Mouse (Mus musculus): ENCODE data around the gene Fcgr3. TPM values are rescaled to one million over a fixed set of nuclear protein-coding genes. Genes with fewer than 3 reads are reported as not detected.
A peak's percentile ranks its signal among the peaks of the same experiment; 100 is the strongest.

Gene Fcgr3
- total RNA-seq, 2 experiments from 2014 or later = 100 to 110 TPM

DNA sequence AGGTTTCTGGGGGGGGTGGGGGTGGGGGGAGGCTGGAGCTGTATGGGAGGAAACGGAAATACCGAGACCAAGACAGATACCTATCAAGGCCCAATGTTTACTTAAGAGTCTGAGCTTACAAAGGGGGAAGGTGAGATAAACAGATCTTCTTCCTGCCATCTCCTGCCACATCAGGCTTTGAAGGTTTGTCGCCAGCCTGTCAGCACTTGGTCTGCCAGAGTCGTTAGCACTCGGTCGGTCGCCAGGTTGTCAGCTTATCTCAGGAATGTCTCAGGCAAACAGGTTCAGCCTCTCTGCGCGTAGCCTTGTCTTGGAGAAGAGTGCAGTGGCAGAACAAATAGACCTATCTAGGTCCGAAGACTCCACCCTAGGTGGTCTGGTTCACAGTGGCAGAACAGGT lies 4.3 kb downstream of the Fcgr3 start:
- ATAC-seq (replicated peaks; ENCODE audit: low FRiP score, poor library complexity, severe bottlenecking) = no peak

DNA sequence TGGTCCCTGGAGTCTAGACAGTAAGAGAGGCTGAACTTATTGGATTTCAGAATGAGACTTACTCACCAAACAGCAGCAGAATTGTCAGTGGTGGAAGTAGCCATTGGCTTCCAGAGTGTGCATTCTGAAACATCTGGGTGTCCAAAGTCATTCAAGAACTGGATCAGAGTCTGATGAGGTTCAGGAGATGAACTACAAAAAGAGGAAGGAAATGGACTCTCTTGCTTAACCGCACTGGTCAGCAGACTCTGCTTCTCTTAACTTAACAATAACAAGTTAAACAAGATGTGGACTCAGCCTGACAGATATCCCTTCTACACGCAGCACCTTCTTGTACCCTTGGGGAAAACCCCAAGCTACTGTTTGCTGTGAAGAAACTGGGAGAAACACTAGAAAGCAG lies 5.5 kb downstream of the Fcgr3 start:
- no peak for ATAC-seq (replicated peaks; ENCODE audit: low FRiP score, poor library complexity, severe bottlenecking)

DNA sequence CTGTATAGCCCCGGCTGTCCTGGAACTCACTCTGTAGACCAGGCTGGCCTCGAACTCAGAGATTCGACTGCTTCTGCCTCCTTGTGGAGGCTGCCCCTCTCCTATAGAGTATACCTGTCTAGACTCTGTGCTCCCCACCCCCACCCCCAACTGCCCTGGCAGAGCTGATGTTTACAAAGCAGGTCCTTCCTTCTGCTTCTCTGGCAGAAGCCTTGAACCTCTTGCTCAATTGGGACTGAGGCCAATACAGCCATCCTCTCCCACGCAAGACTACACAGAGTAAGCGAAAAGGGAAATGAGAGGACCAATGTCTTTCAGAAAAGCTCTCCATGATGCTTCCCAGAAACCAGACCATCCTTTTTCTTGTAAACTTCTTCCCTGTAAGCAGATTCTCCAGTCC lies 7.5 kb downstream of the Fcgr3 start:
- no peak for ATAC-seq (replicated peaks; ENCODE audit: low FRiP score, poor library complexity, severe bottlenecking)

DNA sequence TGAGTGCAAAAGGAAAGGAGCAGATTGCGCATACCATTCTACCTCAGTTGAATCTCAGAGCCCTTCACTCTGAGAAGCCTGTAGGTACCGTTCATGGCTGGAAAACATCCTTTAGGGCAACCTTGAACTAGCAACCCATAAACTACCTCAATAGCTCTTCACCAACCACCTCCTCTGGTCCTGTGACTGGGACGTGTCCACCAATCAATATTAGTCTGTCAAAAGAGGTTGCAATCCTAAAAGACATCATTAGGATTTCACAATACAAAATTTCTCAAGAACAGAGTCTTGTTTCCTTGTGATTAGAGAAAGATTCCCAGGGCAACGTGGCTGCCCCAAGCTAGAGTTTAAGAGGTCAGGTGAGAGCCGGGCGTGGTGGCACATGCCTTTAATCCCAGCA lies 11.4 kb downstream of the Fcgr3 start:
- no peak for ATAC-seq (replicated peaks; ENCODE audit: low FRiP score, poor library complexity, severe bottlenecking)

DNA sequence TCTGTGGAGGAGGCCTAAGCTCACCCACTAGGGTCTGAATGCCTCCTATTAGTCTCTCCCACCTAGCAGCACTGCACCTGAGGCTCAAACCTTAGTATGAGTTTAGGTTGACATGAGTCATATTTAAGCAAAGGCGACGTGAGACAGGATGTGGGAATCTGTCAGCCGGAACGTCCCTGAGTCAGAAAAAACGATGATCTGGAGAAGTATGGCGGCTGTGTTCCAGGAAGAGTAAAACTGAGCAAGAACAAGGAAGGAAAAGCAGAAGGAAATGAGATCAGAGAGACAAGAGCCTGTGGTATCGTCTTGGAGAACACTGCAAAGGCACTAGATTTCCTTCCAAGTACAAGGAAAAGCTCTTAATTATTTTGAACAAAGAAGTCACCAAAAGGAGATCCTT lies 14.0 kb downstream of the Fcgr3 start:
- ATAC-seq (replicated peaks; ENCODE audit: low FRiP score, poor library complexity, severe bottlenecking) = no peak

DNA sequence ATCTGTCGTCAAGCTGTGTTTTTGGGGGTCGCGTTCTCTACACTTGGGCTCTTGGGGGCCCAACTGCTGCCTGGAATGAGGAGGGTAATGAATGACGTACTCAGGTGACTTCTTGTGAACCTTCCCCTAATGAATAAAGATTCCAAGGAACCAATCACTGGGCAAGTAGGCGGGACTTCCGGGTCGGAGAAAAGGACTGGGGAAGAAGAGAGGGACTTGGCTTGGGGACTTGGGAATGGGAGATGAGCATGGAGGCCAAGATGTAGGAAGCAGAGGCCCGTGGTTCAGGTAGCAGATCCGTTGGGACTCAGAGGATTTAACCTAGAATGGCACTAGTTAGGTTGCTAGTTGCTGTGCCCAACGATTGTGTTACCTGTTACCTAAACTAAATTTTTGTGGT lies 15.5 kb downstream of the Fcgr3 start:
- ATAC-seq (replicated peaks; ENCODE audit: low FRiP score, poor library complexity, severe bottlenecking) = no peak

DNA sequence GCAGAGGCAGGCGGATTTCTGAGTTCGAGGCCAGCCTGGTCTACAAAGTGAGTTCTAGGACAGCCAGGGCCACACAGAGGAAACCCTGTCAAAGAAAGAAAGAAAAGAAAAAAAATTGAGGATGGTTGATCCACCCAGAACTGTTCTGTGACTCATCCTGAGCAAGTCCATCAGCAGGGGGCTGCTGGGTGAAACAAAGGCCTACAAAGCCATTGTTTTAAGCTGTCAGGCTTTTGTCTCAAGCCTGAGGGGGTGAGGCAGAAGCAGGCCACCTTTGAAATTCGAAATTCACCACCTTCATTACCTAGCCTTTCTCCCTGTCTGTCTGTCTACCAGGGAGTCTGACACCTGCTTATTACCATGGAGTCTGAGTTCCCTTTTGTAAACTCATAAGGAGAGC lies 18.2 kb downstream of the Fcgr3 start:
- no peak for ATAC-seq (replicated peaks; ENCODE audit: low FRiP score, poor library complexity, severe bottlenecking)

DNA sequence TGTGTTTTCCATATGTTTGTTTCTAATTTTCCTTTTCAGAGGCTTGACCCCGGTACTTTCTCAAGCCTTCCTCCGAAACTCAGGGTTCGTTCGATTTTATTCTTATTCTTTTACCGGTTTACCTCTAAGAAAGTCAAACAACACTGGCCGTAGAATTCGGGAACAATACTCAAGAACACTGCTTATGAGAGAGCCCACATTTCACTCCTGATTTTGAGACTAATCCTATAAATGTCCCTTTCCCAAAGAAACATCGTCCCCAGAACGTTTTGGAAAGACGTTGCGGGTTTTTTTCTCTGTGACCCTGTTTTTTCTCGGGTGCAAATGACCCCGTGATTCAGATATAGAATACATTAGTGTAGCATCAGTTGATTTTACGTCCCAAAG lies 19.7 kb downstream of the Fcgr3 start:
- peak; percentile 9; the same call in 1 of the 2 replicates for ATAC-seq (replicated peaks; ENCODE audit: low FRiP score, poor library complexity, severe bottlenecking)

DNA sequence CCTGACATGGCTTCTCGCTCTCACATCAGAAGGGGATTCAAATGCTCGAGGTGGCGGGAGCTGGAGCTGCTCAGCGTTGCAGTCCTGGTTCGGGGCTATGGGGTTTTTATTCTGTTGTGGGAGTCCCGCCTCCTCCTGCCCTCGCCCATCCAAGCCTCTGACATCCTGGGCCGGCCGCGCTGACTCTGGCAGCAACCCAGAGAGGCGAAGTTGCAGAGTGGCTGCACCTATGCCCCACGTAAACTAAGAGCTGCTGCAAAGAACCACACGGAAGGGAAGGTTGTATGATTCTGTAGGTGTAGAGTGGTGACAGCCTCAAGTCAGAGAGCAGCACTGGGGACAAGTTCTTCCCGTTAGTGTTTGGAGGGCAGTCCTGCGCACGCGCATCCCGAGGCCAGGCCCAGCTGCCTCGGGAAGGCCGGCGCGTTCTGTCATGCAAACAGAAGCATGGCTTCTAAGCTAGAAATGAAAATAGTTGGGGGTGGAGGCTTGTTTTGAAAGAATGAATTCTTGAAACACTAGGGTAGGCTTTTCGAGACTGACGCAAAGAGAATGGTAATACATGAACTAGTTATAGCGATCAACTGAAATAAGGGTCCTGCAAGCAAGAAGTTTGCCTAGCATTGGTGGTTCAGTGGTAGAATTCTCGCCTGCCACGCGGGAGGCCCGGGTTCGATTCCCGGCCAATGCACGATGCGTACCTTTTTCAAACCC lies 20.2 kb downstream of the Fcgr3 start:
- peak; percentile 95 for ATAC-seq (replicated peaks; ENCODE audit: low FRiP score, poor library complexity, severe bottlenecking)

DNA sequence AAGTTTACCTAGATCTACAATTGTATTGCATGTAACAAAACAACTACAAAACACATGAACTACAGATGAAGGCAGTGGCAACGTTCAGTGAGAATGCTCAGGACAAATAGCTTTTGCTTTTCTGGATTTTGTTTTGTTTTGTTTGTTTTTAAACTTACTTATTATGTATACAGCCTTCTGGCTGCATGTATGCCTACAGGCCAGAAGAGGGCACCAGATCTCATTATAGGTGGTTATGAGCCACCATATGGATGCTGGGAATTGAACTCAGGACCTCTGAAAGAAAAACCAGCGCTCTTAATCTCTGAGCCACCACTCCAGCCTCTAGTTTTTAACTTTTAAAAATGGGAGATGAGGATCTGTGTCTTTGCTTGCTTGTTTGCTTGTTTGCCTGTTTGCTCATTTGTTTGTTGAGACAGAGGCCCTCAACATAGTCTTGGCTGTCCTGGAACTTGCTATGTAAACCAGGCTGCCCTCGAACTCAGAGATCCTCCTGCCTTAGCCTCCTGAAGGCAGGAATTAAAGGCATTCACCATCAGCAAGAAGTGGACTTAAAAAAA lies 21.1 kb downstream of the Fcgr3 start:
- ATAC-seq (replicated peaks; ENCODE audit: low FRiP score, poor library complexity, severe bottlenecking) = no peak

DNA sequence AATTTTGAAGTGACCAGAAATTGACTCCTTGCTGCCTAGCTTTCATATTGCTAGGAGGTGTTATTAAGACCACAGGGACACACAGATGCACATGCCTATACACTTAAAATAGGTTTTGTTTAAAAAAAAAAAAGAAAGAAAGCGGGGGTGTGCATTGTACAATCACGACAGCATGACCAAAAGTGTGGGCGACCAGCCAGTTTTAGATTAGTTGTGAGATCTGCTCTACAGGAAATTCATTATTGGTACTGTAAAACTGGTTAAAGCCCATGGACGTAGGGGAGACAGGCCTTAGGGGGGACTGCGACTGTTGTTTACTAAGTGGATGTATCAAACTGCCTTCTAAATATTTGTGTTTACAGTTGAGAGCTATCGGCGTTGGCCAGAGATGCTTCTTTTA lies 24.9 kb downstream of the Fcgr3 start:
- ATAC-seq (replicated peaks; ENCODE audit: low FRiP score, poor library complexity, severe bottlenecking) = no peak

DNA sequence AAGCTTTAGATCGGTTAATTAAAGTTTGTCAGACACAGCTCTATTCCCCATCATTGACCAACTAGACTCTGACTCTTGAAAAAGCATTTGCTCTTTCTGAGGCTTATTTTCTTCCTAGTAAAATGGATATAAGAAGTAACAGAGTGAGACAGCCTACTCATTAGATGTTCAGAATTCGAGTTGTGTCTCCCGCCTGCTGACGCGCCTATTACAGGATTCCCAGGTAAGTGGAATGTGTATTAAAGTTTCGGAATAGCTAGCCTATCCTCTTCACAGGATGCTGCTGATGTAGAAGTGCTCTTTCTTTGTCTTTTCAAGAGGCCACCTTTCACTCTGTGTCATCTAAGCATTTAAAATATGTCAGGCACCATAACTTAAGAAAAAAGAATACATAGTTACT lies 25.6 kb downstream of the Fcgr3 start:
- no peak for ATAC-seq (replicated peaks; ENCODE audit: low FRiP score, poor library complexity, severe bottlenecking)

DNA sequence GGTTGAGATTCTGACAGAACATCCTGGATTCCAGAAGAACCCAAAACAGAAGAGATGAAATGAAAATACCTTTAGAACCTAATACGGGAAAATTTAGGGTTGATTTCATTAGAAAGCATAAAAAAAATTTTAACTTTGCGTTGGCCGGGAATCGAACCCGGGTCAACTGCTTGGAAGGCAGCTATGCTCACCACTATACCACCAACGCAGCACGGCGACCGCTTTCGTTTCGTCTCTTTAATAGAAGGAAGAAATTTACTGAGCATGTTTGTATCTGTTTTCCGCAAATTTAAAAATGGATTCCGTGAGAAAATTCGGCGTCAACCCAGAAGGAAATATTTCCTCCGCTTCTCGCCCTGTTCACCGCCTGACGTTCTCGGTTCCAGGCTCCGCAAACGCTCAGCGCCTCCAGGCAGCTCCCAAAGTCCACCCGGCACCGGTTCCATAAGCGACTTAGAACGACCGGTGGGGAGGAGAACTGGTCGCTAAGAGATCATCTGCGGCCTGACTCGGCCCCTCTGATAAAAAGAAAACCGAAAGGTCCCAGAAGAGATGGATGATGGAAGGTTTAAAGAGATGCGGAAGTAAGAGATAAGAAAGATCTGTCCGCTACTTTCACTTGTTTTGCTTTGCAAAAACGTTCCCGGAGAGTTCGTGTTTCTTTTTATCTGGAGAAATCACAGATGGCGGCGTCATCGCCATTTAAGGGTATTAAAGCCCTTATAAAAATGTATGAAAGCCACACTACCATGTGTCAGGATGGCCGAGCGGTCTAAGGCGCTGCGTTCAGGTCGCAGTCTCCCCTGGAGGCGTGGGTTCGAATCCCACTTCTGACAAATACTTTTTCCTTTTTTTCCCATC lies 26.6 kb downstream of the Fcgr3 start:
- ATAC-seq (replicated peaks; ENCODE audit: low FRiP score, poor library complexity, severe bottlenecking) = peak; percentile 56

DNA sequence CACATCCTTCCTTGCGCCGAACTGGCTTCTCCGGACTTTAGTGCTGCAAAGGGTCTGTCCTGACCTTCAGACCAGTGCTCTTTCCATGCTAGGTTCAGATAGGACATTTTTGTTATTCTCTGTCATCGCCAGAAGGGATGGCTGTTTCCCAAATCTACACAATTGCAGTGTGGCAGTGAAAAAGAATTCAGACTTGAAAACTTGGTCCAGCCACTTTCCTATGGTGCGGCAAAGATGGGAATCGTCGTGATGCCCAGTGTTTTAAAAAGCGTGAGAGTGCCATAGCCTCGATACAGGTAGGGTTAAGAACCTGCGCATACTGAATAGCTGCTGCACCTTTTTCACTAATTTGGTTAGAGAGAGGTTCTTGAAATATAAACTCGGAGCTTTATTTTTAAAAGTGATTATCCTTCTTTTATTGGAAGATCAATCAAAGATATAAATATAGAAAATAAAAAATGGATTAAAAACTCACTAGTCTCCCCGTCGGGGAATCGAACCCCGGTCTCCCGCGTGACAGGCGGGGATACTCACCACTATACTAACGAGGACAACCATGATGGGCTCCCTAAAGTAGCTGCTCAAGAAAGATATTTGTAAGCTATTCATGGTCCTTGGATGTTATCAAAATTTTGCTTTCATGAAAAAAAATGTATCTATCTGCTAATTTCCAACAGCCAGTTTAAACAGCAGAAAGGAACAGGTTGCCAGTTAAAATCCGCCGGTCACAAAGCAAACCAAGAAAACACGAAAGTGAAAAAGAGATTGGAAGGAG lies 28.0 kb downstream of the Fcgr3 start:
- peak; percentile 40 for ATAC-seq (replicated peaks; ENCODE audit: low FRiP score, poor library complexity, severe bottlenecking)

DNA sequence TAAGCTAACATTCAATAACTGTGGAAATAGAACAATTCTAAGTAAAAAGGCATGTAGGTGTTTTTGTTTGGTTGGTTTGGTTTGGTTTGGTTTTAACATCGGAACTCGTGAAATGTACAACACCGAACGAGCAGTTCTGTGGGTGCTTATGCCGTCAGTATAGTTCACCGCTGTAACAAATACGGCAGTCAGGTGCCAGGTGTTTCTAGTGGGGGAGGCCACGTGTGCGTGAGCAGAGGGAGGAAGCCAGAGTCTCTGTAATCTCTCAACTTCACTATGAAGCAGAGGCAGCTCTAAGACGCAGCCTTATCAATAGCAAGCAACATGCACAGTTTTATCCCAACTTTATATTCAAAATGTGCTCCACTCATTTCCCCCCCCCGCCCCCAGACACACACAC lies 29.1 kb downstream of the Fcgr3 start:
- no peak for ATAC-seq (replicated peaks; ENCODE audit: low FRiP score, poor library complexity, severe bottlenecking)

DNA sequence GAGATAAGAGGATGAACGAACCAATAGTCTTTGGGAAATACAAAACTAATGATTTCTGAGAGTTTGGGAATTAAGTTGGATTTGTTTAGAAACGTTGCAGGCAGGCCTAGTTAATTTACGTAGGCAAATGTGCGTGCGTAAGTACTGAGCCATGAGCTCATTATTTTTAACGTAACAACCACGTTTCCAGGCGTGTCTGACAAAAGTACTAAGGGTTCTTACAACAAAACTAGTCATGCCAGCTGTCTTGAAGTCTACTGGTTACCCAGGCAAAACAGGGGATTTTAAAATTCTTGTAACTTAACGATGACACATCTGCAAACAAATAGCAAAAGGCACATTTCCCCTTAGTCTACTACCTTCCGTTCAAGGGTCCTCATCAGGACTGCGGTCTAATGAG lies 30.5 kb downstream of the Fcgr3 start:
- ATAC-seq (replicated peaks; ENCODE audit: low FRiP score, poor library complexity, severe bottlenecking) = no peak

DNA sequence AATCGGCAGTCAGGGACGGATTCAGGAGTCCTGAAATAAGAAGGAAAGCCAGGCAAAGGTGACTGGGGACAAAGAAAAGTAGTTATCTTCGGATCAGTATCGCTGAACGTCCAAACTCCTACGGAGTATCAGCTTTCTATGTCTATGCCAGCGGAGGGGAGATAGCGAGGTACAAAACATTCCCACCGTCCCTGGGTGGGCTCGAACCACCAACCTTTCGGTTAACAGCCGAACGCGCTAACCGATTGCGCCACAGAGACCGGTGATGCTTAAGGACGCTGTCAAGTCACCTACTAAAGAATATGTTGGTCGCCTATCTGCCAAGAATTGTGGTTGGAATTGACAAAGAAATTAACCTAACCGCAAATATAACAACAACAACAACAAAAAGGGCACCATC lies 31.0 kb downstream of the Fcgr3 start:
- peak; percentile 20 for ATAC-seq (replicated peaks; ENCODE audit: low FRiP score, poor library complexity, severe bottlenecking)

DNA sequence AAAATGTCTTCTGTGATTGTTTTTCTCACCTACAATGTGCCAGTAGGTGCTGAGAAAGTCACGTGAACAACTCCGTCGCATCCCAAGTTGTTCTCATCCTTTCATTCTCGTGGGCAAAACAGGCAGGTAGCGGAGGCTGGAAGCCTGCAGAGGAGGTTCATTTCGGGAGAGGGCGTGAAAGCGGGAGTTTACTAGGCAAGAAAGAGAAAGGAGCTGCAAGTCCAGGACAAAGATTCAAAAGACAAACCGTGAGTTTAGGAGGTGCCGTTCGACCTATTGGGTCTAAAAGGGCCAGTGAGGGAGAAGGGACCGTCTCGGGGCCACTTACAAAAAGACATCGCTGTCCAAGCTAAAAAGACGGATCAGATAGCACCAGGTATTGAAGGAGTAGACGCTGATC lies 31.5 kb downstream of the Fcgr3 start:
- ATAC-seq (replicated peaks; ENCODE audit: low FRiP score, poor library complexity, severe bottlenecking) = peak; percentile 7; the same call in 1 of the 2 replicates

DNA sequence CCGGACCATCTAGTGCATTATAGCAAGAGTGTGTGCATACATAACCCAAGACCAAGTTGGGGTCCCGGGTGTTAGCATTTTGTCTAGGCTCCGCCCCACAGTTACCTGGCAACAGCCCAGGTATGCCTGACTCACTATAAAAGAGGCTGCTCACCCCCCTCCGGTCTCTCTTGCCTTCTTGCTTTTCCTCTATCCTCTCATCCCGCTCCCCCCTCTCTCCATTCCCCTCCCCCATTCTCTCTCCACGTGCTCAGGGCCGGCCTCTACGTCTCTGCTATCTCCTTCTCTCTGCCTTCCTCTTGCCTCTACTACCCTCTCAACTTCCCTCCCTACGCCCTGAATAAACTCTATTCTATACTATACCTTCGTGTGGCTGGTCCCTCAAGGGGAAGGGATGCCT lies 32.0 kb downstream of the Fcgr3 start:
- ATAC-seq (replicated peaks; ENCODE audit: low FRiP score, poor library complexity, severe bottlenecking) = no peak

DNA sequence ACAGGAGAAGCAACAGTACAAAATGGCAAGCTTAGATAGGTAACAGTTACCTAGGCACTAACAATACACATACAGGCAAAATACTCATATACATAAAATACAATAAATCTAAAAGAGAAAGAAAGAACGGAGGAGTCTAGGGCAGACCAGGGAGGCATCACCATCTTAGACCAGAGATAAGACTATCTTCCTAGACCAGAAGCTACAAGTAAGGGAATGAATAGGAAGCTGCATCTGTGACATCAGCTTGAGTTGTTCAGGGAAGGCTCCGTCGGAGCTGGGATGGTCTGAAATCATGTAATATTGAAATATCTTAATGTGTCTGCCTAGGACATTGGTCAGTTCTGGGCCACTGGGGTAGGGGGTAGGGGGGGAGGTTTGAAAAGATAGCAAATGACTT lies 33.0 kb downstream of the Fcgr3 start:
- peak; percentile 45; the same call in 1 of the 2 replicates for ATAC-seq (replicated peaks; ENCODE audit: low FRiP score, poor library complexity, severe bottlenecking)

All from erythroblast, adult 5-6 weeks (primary cell).